Mouse (Mus musculus) MEL (cell line): ENCODE measurements around the gene Cep295nl.

Experiments
- CTCF ChIP-seq, 3 experiments: IDR thresholded peaks in 2 of 3; conservative IDR thresholded peaks in 1 of 3; 2 replicates each; pipeline ENCODE4 v1.5.1; 2011 to 2012; ENCODE audit warnings: low read length in 3 of 3, low read depth in 2 of 3, mild to moderate bottlenecking in 2 of 3, improper control_type of control experiment in 1 of 3, inconsistent platforms in 1 of 3, mixed read lengths in 1 of 3, moderate library complexity in 1 of 3; ENCODE audit not compliant: control insufficient read depth in 1 of 3, insufficient read depth in 1 of 3, poor library complexity in 1 of 3, severe bottlenecking in 1 of 3
- EP300 ChIP-seq, 2 experiments: IDR thresholded peaks; 2 replicates each; pipeline ENCODE4 v1.6.1; 2011; ENCODE audit warnings: improper control_type of control experiment in 2 of 2, low read length in 2 of 2, low read depth in 1 of 2, mild to moderate bottlenecking in 1 of 2
- MAFK ChIP-seq: IDR thresholded peaks from 2 replicates; pipeline ENCODE4 v1.6.1; 2011; ENCODE audit warnings: low read depth, mild to moderate bottlenecking, low read length, improper control_type of control experiment, borderline replicate concordance
- MAX ChIP-seq: IDR thresholded peaks from 2 replicates; pipeline ENCODE4 v1.6.1; 2011; ENCODE audit warnings: low read length, improper control_type of control experiment
- POLR2A ChIP-seq, 2 experiments: IDR thresholded peaks; 2 replicates each; pipeline ENCODE4 v1.6.1; 2011 to 2012; ENCODE audit warnings: low read length in 2 of 2, mild to moderate bottlenecking in 2 of 2, control low read depth in 1 of 2, improper control_type of control experiment in 1 of 2, low read depth in 1 of 2, moderate library complexity in 1 of 2; ENCODE audit not compliant: control insufficient read depth in 1 of 2, insufficient read depth in 1 of 2, poor library complexity in 1 of 2

- TF ChIP-seq MAFK (no peak), POLR2A (IDR thresholded peaks at IDR 0.05; ENCODE audit: control insufficient read depth in 1 of 2, insufficient read depth in 1 of 2, low read depth in 1 of 2, low read length in 2 of 2, poor library complexity in 1 of 2) (no peak), CTCF (IDR thresholded peaks at IDR 0.05 in 2 of 3, conservative IDR thresholded peaks at IDR 0.05 in 1 of 3; ENCODE audit: control insufficient read depth in 1 of 3, insufficient read depth in 1 of 3, low read depth in 2 of 3, low read length in 3 of 3, poor library complexity in 1 of 3, severe bottlenecking in 1 of 3) (no peak), MAX (no peak), EP300 (IDR thresholded peaks at IDR 0.05; ENCODE audit: low read depth in 1 of 2, low read length in 2 of 2) (no peak)
Measured at GRCm38 (mm10) chr11:118333431-118333830, 8.9 kb downstream of the Cep295nl start.
